8 mouse cellular contexts compared by ENCODE assay signal in genomic region chr11:115859143-115859945, GRCm38 (mm10). TPM values are rescaled to one million over a fixed set of nuclear protein-coding genes. Genes with fewer than 3 reads are reported as not detected.
A peak's percentile ranks its signal among the peaks of the same experiment; 100 is the strongest.
DNase-seq lines count a peak whose midpoint lies in the region; ATAC-seq and TF ChIP-seq lines count a peak whose summit lies in the region.

No protein-coding gene starts in this region.

- H3K9me3 ChIP-seq in forebrain, embryonic 10.5 days: no peaks in the 10 kb centered on the region
- H3K9me3 ChIP-seq in heart, embryonic 16.5 days (replicated peaks; ENCODE audit: control insufficient read depth, low read length): peaks cover 4% of the 10 kb centered on the region
- H3K9me3 ChIP-seq in liver, embryonic 14.5 days (ENCODE audit: control insufficient read depth, low read length): no peaks in the 10 kb centered on the region
- H3K9me3 ChIP-seq in neural tube, embryonic 11.5 days (ENCODE audit: control insufficient read depth, low read length): no peaks in the 10 kb centered on the region
- H3K9me3 ChIP-seq in stomach, embryonic 16.5 days (replicated peaks; ENCODE audit: control insufficient read depth, low read length): no peaks in the 10 kb centered on the region

- H3K4me1 ChIP-seq in brown adipose tissue, adult 24 weeks (ENCODE audit: control insufficient read depth, insufficient read depth, insufficient read length, low read length): peaks cover 3% of the 10 kb centered on the region; the same call in 1 of the 2 replicates
- peaks cover 20% of the 10 kb centered on the region for H3K4me1 ChIP-seq in forebrain, embryonic 10.5 days
- peaks cover 15% of the 10 kb centered on the region for H3K4me1 ChIP-seq in heart, embryonic 16.5 days (ENCODE audit: control insufficient read depth, insufficient read depth, low read length)
- H3K4me1 ChIP-seq in liver, embryonic 14.5 days (replicated peaks; ENCODE audit: control insufficient read depth in 2 of 2, insufficient read depth in 2 of 2, low read length in 1 of 2): no peaks in the 10 kb centered on the region
- peaks cover 3% of the 10 kb centered on the region; the same call in 1 of the 2 replicates for H3K4me1 ChIP-seq in neural tube, embryonic 11.5 days (ENCODE audit: control insufficient read depth, insufficient read depth, low read length)
- peaks cover 4% of the 10 kb centered on the region for H3K4me1 ChIP-seq in stomach, embryonic 16.5 days (ENCODE audit: control insufficient read depth, insufficient read depth, low read length)

- H3K9ac ChIP-seq in heart, embryonic 16.5 days (ENCODE audit: low read length): peak overlapping the region; percentile 69
- no peak overlapping the region for H3K9ac ChIP-seq in liver, embryonic 14.5 days (replicated peaks)
- peak overlapping the region; percentile 26; the same call in 1 of the 2 replicates for H3K9ac ChIP-seq in neural tube, embryonic 11.5 days (ENCODE audit: low read length)
- H3K9ac ChIP-seq in stomach, embryonic 16.5 days (ENCODE audit: low read length): peak overlapping the region; percentile 71

- peak; percentile 78 for TF ChIP-seq CTCF in liver, embryonic 14.5 days (IDR thresholded peaks at IDR 0.05; ENCODE audit: low read depth)

- no peak overlapping the region for H3K27ac ChIP-seq in brown adipose tissue, adult 24 weeks (replicated peaks; ENCODE audit: low read depth, low read length)
- peak overlapping the region; percentile 26; the same call in 1 of the 2 replicates for H3K27ac ChIP-seq in forebrain, embryonic 10.5 days
- H3K27ac ChIP-seq in heart, embryonic 16.5 days (ENCODE audit: low read length): no peak overlapping the region
- no peak overlapping the region for H3K27ac ChIP-seq in liver, embryonic 14.5 days
- no peak overlapping the region for H3K27ac ChIP-seq in neural tube, embryonic 11.5 days (ENCODE audit: low read depth, low read length)
- H3K27ac ChIP-seq in stomach, embryonic 16.5 days (ENCODE audit: low read length): no peak overlapping the region

- peak; percentile 92 for DNase-seq in CD4-positive, CD25-positive, alpha-beta regulatory T cell, adult 2 months (ENCODE audit: low read depth, low spot score)
- DNase-seq in forebrain, embryonic 10.5 days (ENCODE audit: extremely low spot score, low spot score): peak; percentile 83
- peak; percentile 88 to 92 for DNase-seq in kidney, postnatal 25 days
- peak; percentile 47 to 61 (median 59) for DNase-seq in liver, embryonic 14.5 days (ENCODE audit: low read depth in 3 of 3, low spot score in 3 of 3)
- peak; percentile 90 for DNase-seq in neural tube, embryonic 11.5 days (ENCODE audit: low spot score)

- ATAC-seq in heart, embryonic 16.5 days (replicated peaks; ENCODE audit: extremely low read depth, insufficient read depth, low FRiP score): peak; percentile 83
- peak; percentile 76 for ATAC-seq in liver, embryonic 14.5 days (ENCODE audit: insufficient read depth)
- peak; percentile 80 for ATAC-seq in neural tube, embryonic 11.5 days (ENCODE audit: insufficient read depth, low FRiP score, low TSS enrichment)
- peak; percentile 91 for ATAC-seq in stomach, embryonic 16.5 days (ENCODE audit: insufficient read depth, low FRiP score)

- no peaks in the 10 kb centered on the region for H3K36me3 ChIP-seq in forebrain, embryonic 10.5 days (replicated peaks)
- H3K36me3 ChIP-seq in heart, embryonic 16.5 days (ENCODE audit: control insufficient read depth, insufficient read depth): 0 out of 2 replicates have a peak, but pooled peaks cover 2% of the 10 kb centered on the region
- no peaks in the 10 kb centered on the region for H3K36me3 ChIP-seq in liver, embryonic 14.5 days (replicated peaks; ENCODE audit: control insufficient read depth, insufficient read depth, low read depth)
- H3K36me3 ChIP-seq in neural tube, embryonic 11.5 days (ENCODE audit: control insufficient read depth, insufficient read depth, low read length): no peaks in the 10 kb centered on the region; the same call in 1 of the 2 replicates
- H3K36me3 ChIP-seq in stomach, embryonic 16.5 days (ENCODE audit: control insufficient read depth, insufficient read depth, low read length): no peaks in the 10 kb centered on the region

- H3K4me2 ChIP-seq in heart, embryonic 16.5 days (ENCODE audit: low read depth, low read length): peak overlapping the region; percentile 79
- peak overlapping the region; percentile 46 for H3K4me2 ChIP-seq in liver, embryonic 14.5 days (ENCODE audit: low read depth)
- peak overlapping the region; percentile 41 for H3K4me2 ChIP-seq in neural tube, embryonic 11.5 days (ENCODE audit: low read depth)
- H3K4me2 ChIP-seq in stomach, embryonic 16.5 days (ENCODE audit: low read depth, low read length): peak overlapping the region; percentile 57

- peaks cover 83% of the 10 kb centered on the region for H3K27me3 ChIP-seq in forebrain, embryonic 10.5 days (ENCODE audit: poor library complexity, severe bottlenecking)
- peaks cover 34% of the 10 kb centered on the region for H3K27me3 ChIP-seq in heart, embryonic 16.5 days (ENCODE audit: control insufficient read depth, insufficient read depth, low read length)
- H3K27me3 ChIP-seq in liver, embryonic 14.5 days (ENCODE audit: control insufficient read depth, insufficient read depth, low read length): peaks cover 45% of the 10 kb centered on the region
- peaks cover 38% of the 10 kb centered on the region for H3K27me3 ChIP-seq in neural tube, embryonic 11.5 days (ENCODE audit: control insufficient read depth, insufficient read depth, low read length)
- peaks cover 38% of the 10 kb centered on the region for H3K27me3 ChIP-seq in stomach, embryonic 16.5 days (ENCODE audit: control insufficient read depth, insufficient read depth, low read length)

- WGBS in forebrain, embryonic 10.5 days: 2% methylated on average over 75 of the region's 75 CpGs
- WGBS in heart, embryonic 16.5 days: 1% methylated on average over 75 of the region's 75 CpGs
- 3% methylated on average over 69 of the region's 75 CpGs for WGBS in liver, embryonic 14.5 days (ENCODE audit: insufficient replicate concordance)
- WGBS in neural tube, embryonic 11.5 days: 2% methylated on average over 72 of the region's 75 CpGs
- 3% methylated on average over 74 of the region's 75 CpGs for WGBS in stomach, embryonic 16.5 days

- no peak for TF ChIP-seq EP300 in liver, embryonic 14.5 days (IDR thresholded peaks at IDR 0.05; ENCODE audit: low read depth)

- H3K4me3 ChIP-seq in brown adipose tissue, adult 24 weeks (ENCODE audit: insufficient read depth, low read depth, low read length): peak overlapping the region; percentile 48
- peak overlapping the region; percentile 45 for H3K4me3 ChIP-seq in forebrain, embryonic 10.5 days
- peak overlapping the region; percentile 56 for H3K4me3 ChIP-seq in heart, embryonic 16.5 days (ENCODE audit: low read length)
- peak overlapping the region in 1 of 2 experiments; percentile 31; a peak in 2 of 4 replicates for H3K4me3 ChIP-seq in liver, embryonic 14.5 days (ENCODE audit: insufficient read depth in 1 of 2, low read depth in 2 of 2, low read length in 2 of 2)
- H3K4me3 ChIP-seq in neural tube, embryonic 11.5 days (ENCODE audit: low read depth, low read length): peak overlapping the region; percentile 27
- H3K4me3 ChIP-seq in stomach, embryonic 16.5 days (replicated peaks; ENCODE audit: low read length): peak overlapping the region; percentile 40

RNA-seq across cellular contexts. Expression of gene Myo15b, which starts 1.1 kb away (rescaled TPM):
- not detected in 2 replicates for polyA plus RNA-seq in brown adipose tissue, adult 24 weeks (2012; ENCODE audit: insufficient read depth, insufficient read length, missing spikeins)
- polyA plus RNA-seq in forebrain, embryonic 10.5 days (2016; fragmentation: Nextera tagmentation; extraction: Ambion mirVana): 0.06 and 0.11 TPM in 2 replicates
- 0.17 and 1.7 TPM in 2 replicates for polyA plus RNA-seq in heart, embryonic 16.5 days (2015; fragmentation: Nextera tagmentation; extraction: Ambion mirVana)
- 0.36 and 0.42 TPM in 2 replicates for polyA plus RNA-seq in liver, embryonic 14.5 days (2012; rRNA removed)
- 0.09 and 0.29 TPM in 2 replicates for polyA plus RNA-seq in liver, embryonic 14.5 days (2014; fragmentation: Nextera tagmentation; extraction: Ambion mirVana)
- 0.12 and 0.13 TPM in 2 replicates for polyA plus RNA-seq in neural tube, embryonic 11.5 days (2014; fragmentation: Nextera tagmentation; extraction: Ambion mirVana)
- 20.8 and 21.1 TPM in 2 replicates for polyA plus RNA-seq in stomach, embryonic 16.5 days (2015; fragmentation: Nextera tagmentation; extraction: Ambion mirVana)

RNA-seq across cellular contexts. Expression of gene Llgl2, which starts 35.5 kb away (rescaled TPM):
- 4.0 and 5.5 TPM in 2 replicates for polyA plus RNA-seq in brown adipose tissue, adult 24 weeks (2012; ENCODE audit: insufficient read depth, insufficient read length, missing spikeins)
- 7.5 and 7.6 TPM in 2 replicates for polyA plus RNA-seq in forebrain, embryonic 10.5 days (2016; fragmentation: Nextera tagmentation; extraction: Ambion mirVana)
- 17.7 and 18.2 TPM in 2 replicates for polyA plus RNA-seq in heart, embryonic 16.5 days (2015; fragmentation: Nextera tagmentation; extraction: Ambion mirVana)
- 9.4 and 10.5 TPM in 2 replicates for polyA plus RNA-seq in liver, embryonic 14.5 days (2012; rRNA removed)
- polyA plus RNA-seq in liver, embryonic 14.5 days (2014; fragmentation: Nextera tagmentation; extraction: Ambion mirVana): 7.5 and 9.3 TPM in 2 replicates
- 6.1 and 6.5 TPM in 2 replicates for polyA plus RNA-seq in neural tube, embryonic 11.5 days (2014; fragmentation: Nextera tagmentation; extraction: Ambion mirVana)
- polyA plus RNA-seq in stomach, embryonic 16.5 days (2015; fragmentation: Nextera tagmentation; extraction: Ambion mirVana): 65.6 and 75.3 TPM in 2 replicates

RNA-seq across cellular contexts. Expression of gene Smim5, which starts 40.4 kb away (rescaled TPM):
- polyA plus RNA-seq in brown adipose tissue, adult 24 weeks (2012; ENCODE audit: insufficient read depth, insufficient read length, missing spikeins): not detected in 2 replicates
- polyA plus RNA-seq in forebrain, embryonic 10.5 days (2016; fragmentation: Nextera tagmentation; extraction: Ambion mirVana): 1.2 and 2.4 TPM in 2 replicates
- polyA plus RNA-seq in heart, embryonic 16.5 days (2015; fragmentation: Nextera tagmentation; extraction: Ambion mirVana): 68.4 and 82.9 TPM in 2 replicates
- polyA plus RNA-seq in liver, embryonic 14.5 days (2012; rRNA removed): 20.6 and 25.1 TPM in 2 replicates
- polyA plus RNA-seq in liver, embryonic 14.5 days (2014; fragmentation: Nextera tagmentation; extraction: Ambion mirVana): 45.3 and 48.8 TPM in 2 replicates
- 2.0 and 3.4 TPM in 2 replicates for polyA plus RNA-seq in neural tube, embryonic 11.5 days (2014; fragmentation: Nextera tagmentation; extraction: Ambion mirVana)
- polyA plus RNA-seq in stomach, embryonic 16.5 days (2015; fragmentation: Nextera tagmentation; extraction: Ambion mirVana): 6.5 and 8.5 TPM in 2 replicates

RNA-seq across cellular contexts. Expression of gene Tsen54, which starts 44.8 kb away (rescaled TPM):
- polyA plus RNA-seq in brown adipose tissue, adult 24 weeks (2012; ENCODE audit: insufficient read depth, insufficient read length, missing spikeins): 6.1 and 6.8 TPM in 2 replicates
- 34.7 and 41.0 TPM in 2 replicates for polyA plus RNA-seq in forebrain, embryonic 10.5 days (2016; fragmentation: Nextera tagmentation; extraction: Ambion mirVana)
- 26.2 and 28.3 TPM in 2 replicates for polyA plus RNA-seq in heart, embryonic 16.5 days (2015; fragmentation: Nextera tagmentation; extraction: Ambion mirVana)
- polyA plus RNA-seq in liver, embryonic 14.5 days (2012; rRNA removed): 12.4 and 12.9 TPM in 2 replicates
- 9.7 and 12.4 TPM in 2 replicates for polyA plus RNA-seq in liver, embryonic 14.5 days (2014; fragmentation: Nextera tagmentation; extraction: Ambion mirVana)
- 26.1 and 29.8 TPM in 2 replicates for polyA plus RNA-seq in neural tube, embryonic 11.5 days (2014; fragmentation: Nextera tagmentation; extraction: Ambion mirVana)
- 26.4 and 28.1 TPM in 2 replicates for polyA plus RNA-seq in stomach, embryonic 16.5 days (2015; fragmentation: Nextera tagmentation; extraction: Ambion mirVana)

RNA-seq across cellular contexts. Expression of gene Caskin2, which starts 45.9 kb away (rescaled TPM):
- polyA plus RNA-seq in brown adipose tissue, adult 24 weeks (2012; ENCODE audit: insufficient read depth, insufficient read length, missing spikeins): 8.8 and 10.4 TPM in 2 replicates
- 18.3 and 19.2 TPM in 2 replicates for polyA plus RNA-seq in forebrain, embryonic 10.5 days (2016; fragmentation: Nextera tagmentation; extraction: Ambion mirVana)
- 18.9 and 22.1 TPM in 2 replicates for polyA plus RNA-seq in heart, embryonic 16.5 days (2015; fragmentation: Nextera tagmentation; extraction: Ambion mirVana)
- polyA plus RNA-seq in liver, embryonic 14.5 days (2012; rRNA removed): 7.1 and 7.8 TPM in 2 replicates
- polyA plus RNA-seq in liver, embryonic 14.5 days (2014; fragmentation: Nextera tagmentation; extraction: Ambion mirVana): 4.9 and 6.1 TPM in 2 replicates
- polyA plus RNA-seq in neural tube, embryonic 11.5 days (2014; fragmentation: Nextera tagmentation; extraction: Ambion mirVana): 16.4 and 19.1 TPM in 2 replicates
- 14.9 and 16.8 TPM in 2 replicates for polyA plus RNA-seq in stomach, embryonic 16.5 days (2015; fragmentation: Nextera tagmentation; extraction: Ambion mirVana)
